Mouse (Mus musculus): ENCODE data around the gene Knstrn.

The Knstrn gene

DNA sequence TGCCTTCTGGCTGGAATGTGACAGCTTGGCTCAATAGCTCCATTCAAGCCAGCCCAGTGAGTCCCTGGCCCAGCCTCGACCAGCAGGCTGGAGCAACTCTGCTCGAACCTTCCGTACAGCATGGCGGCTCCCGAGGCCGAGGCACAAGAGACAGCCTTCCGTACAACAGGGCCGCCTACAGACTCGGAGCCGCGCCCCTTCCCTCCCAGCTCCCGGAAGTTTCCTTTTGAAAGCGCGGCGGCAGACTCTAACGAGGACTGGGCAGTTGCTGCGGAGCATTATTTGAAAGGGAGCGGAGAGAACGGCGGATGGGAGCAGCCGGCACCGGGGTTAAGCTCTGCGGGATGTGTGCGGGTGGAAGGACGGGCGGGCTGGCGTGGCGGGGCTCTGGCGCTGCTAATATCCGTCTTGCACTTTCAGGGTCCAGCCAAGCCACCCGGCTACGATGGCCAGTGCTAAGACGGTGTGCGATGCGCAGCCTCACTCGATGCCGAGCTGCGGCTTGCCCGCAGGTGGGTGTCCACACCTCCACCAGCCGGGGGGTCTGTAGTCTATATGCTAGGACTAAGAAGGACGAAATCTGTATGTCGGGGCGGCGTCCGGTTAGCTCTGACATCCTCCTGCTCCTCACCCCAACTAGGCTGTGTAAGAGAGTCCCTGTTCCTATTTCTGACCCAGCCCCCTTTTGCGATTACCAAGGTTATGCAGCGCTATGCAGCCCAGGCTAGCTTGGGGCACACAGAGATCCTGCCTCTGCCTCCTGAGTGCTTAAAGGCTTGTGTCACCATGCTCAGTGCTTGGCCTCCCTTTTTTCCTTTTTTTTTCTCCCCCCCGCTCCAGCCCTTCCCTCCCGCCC is at the start of gene Knstrn:
Gene Knstrn, plus strand, starts transcription at position 23 of the 856 bp plus-strand sequence.
- peak; percentile 88 for DNase-seq (ENCODE audit: low spot score)

DNA sequence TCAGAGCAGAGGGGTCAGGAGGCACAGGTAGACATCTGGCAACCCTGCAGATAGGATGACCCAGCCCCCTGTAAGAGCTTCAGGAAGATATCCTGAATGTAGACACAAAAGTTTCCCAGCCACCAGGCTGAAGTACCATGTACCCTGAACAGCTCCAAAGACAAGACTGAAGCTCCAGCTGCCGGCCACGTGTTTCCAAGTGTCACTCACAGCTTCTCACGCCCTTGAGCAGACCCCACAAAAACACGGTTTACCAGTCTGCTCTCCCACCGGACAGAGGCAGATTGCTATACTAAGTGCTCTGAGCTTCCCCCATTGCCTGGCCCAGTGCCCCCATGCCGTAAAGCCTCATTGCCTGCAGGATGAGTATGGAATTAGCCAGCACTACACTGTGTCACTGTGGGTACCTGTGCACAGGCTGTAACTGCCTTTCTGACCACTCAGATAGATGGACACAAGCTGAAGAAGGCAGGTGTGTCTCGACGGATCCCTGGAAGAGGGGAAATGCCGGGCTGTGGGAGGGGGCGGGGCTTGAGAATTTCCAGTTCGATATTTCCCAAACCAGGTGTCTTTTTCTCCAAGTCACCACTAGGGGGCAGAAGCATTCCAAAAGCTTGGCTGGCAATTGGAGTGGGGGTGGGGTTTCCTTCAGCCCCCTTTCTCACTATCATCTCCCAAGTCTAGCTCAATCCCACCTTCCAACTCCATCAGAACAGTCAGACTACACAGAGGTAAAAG is 49.5 kb upstream of the Knstrn start:
- peak; percentile 29 for DNase-seq (ENCODE audit: low spot score)

DNA sequence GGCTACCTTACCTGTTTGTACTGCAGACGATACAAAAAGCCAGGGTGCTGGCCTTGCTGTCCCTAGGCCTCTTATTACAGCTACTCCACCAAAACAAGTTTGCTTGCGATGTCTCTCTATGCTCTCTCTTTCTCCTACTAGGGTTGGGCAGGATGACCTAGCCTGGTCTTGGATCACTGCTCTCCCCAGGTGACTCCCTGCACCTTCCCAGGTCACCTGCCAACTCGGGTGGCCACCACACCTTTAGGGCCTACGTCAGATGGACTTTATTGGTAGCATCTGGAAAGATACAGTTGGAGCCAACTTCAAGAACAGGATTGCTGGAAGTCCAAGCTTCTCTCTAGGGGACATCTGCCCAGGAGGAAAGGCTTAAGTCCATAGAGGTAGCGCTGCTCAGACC is 48.9 kb upstream of the Knstrn start:
- DNase-seq (ENCODE audit: low spot score) = no peak

DNA sequence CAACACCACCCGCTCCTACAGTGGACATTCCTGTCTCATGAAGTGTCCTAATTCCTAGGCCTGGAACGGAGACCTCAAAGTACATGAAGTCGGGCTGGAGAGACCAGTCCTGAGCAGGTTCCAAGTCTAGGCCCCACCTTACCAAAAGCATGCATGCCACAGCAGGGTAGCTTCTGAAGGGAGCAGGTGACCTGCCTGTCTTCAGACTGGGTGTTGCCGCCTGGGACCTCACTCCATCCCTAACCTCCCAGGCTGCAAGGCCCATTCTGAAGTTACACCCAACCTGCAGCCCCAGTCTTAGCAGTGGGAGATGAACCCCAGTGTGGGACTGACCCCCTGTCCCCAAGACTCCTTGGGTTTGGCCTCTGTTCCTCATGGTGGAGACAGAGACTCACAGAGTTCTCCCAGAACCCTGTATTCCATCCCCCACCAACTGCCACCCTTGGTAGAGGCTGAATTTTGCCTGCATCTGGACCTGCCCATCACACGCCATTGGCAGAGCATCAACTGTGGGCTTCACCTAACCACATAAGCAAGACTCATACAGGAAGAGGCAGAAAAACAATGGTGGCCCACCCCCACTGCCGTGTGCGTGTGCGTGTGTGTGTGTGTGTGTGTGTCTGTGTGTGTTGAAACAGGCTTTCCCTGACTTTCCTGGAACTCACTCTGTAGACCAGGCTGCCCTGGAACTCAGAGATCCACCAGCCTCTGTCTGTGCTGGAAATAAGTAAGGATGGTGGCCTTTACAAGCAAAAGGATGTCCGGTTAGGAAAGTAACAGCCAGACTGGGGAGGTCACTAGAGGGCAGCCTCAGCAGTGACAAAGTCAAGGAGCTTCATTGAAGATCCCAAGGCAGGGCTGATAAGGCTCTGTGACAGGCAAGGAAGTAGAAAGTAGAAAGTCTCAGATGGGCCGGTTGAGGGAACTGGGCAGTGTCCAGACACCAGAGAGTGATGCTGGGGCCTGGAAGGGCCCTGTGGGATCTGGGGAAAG is 47.5 kb upstream of the Knstrn start:
- no peak for DNase-seq (ENCODE audit: low spot score)

DNA sequence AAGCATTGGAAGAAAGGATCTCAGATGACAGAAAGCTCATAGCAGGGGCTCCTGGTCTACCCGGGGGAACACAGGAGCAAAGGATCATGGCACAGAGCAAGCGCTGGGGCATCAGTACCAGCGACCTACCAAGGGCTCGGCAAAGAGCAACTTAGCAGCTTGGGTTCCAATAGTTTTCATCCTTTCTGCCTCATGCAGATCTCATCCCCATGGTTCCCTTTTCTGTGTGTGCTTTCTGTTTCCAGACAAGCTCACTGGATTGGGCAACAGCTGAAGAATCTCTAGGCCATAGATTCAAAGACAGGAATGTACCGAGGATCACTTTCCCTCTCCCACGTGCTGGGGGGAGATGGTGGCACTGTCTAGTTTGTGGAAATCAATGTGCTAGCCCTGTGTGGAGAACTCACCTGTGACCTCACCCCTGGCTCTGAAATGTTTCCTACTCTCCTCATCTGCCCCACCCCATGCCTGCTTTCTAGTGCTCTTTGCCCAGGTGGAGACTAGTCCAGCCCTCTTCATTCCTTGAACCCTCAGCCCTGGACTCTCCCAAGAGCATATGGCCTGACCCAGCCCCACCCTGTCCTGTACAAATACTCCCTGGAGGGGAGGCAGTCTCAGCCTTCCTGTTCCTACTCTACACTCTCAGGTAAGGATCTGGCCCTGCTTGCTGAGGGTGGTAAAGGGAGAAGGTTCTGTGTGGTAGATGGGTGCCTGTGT is 41.5 kb upstream of the Knstrn start, which contains the start of gene Phgr1:
Gene Phgr1, plus strand, starts transcription at position 612 of the 717 bp plus-strand sequence.
- DNase-seq (ENCODE audit: low spot score) = no peak

DNA sequence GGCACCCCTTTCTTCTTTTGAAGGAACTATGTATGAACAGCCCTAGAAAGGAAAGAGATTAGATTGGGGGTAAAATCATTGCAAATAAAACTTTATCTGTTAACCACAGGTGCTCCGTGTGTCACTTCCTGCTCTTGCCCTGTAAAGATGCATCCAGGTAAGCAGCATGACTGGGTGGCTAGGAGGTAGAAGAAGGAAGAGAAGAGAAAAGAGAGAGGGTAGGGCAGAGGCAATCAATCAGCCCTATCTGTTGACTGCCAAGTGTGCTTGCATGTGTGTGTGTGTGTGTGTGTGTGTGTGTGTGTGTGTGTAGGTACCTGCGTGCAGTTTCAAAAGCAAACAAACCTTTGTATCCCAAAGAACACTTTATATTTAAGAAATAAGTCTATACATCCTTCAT is 39.3 kb upstream of the Knstrn start:
- no peak for DNase-seq (ENCODE audit: low spot score)

DNA sequence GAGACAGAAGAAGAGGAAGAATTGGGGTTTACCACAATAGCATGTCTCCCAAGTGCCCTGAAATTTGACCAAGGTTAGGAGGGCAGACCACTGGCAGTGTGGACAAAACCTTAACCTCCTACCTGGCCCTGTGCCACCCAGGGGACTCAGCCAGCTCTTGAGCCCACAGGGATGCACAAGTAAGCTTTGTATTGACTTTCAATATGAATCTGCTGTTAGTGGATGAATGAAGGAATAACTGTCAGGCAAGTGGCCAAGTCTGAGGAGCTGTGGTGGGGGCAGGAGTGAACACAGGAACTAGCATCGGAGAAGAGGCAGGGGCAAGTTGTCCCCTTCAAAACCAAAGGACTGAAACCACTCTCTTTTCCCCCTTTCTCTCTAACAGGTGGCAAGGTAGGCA is 38.4 kb upstream of the Knstrn start:
- DNase-seq (ENCODE audit: low spot score) = no peak

DNA sequence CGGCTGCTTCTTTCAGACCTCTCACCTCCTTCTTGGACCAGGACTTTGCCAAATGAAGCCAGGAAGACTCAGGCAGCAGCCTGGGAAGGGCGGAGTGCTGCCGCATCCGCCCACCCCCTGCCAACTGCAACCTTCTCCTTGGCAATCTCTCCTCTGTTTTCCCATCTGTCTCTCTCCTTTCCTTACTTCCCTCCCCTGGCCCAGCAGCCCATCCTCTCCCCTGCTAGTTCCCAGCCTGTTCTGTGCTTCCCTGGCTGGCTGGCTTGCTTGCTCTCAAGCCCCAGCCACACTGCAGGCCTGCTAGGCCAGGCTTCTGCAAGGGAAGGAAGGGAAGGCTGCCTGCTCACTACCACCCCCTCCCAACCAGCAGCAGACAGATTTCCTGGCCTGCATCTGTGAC is 38.0 kb upstream of the Knstrn start:
- no peak for DNase-seq (ENCODE audit: low spot score)

DNA sequence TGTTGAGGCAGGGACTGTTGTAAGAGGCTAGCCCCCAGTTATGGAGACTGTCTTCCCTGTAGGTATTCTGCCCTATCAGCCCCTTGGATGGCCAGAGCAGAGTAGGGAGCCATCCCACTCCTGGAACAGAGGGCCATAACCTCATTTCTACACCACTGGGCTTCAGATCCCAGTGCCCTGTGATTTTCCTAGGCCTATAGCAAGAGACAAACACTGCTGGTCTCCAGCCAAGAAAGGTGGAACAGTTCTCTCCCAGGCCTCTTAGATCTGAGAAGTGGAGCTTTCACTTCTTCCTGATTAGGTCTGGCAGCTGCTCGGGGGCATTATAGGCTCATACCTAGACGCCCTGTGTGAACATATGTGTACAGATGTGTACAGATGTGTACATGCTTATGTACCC is 37.5 kb upstream of the Knstrn start:
- no peak for DNase-seq (ENCODE audit: low spot score)

DNA sequence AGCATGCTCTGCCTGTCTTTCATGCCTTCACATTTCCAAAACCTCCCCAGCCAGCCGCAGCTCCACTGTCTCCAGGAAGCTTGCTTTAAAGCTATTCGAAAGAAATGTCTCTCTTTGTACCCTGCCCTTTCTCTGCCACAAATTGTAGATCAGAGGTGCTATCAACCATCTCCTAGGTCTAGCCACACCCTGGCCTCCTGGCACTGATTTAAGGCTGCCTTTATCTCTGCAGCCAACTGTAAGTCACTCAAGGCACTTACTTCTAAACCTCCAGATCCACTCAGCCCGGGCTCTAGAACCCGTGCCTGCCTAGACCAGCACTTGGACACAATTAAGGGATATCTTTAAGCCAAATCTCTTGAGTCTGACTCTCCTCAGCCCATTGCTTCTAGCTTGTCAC is 35.4 kb upstream of the Knstrn start:
- DNase-seq (ENCODE audit: low spot score) = no peak

DNA sequence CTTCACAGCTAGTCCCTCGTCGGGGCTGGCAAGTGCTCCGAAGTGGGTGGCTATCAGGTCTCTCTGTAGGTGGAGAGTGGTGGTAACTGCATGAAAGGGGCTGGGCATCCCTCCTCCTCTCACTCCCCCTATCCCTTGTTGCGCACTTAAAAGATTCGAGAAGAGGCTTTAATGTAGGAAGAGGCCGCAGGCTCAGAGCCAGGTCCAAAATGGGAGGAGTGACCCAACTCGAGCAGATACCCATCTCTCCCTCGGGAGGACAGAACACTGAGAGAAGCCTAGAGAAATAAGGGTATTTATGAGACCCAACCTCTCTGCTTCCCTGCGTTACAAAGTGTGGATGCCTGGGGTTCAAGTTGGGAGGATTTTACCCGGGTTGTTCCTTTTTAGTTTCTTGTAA is 34.7 kb upstream of the Knstrn start:
- no peak for DNase-seq (ENCODE audit: low spot score)

DNA sequence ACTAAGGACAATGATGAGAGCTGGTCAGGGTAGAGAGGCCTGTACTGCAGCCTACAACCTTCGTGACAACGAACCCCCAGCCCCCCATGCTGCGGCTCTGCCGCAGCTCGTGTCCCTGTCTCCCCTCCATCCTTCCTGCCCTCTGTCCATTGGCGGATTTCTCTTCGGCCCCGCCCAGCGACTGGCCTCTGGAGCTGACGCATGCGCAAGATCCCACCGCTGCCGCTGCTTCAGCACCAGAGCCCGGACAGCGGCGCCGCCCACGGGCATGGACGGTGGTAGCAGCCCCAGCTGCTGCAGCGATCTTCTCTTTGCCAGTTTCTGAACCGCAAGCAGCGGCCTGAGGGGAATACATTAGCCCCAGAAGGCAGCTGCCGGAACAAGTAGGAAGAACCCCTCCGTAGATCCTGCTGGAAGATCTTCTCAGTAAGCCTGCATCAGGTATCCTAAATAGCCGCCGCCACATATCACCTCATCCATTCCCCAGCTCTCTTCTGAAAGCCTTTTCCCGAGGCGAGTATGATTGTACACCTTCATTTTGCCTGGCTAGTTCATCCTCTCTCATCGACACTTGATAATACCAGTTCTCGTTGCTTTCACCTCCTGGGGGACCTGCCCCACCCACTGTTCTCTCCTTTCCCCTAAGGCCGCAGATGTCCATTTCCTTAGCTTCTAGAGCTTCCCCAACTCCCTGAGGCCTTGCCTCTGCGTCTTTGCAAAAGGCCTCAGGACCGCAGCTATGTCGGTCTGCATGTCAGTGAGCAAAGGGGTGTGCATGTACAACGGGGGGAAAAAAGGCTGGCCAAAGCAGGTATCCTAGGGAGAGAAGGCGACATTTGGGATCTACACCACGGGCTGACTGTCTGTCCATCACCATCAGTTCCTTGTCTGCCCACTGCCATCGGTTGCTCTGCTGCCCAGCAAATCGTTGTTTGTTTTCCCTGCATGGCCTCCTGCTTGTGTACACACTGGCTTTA is 34.0 kb upstream of the Knstrn start, which contains the start of gene Disp2:
Gene Disp2, plus strand, starts transcription at position 216 of the 977 bp plus-strand sequence.
- peak; percentile 69 for DNase-seq (ENCODE audit: low spot score)

DNA sequence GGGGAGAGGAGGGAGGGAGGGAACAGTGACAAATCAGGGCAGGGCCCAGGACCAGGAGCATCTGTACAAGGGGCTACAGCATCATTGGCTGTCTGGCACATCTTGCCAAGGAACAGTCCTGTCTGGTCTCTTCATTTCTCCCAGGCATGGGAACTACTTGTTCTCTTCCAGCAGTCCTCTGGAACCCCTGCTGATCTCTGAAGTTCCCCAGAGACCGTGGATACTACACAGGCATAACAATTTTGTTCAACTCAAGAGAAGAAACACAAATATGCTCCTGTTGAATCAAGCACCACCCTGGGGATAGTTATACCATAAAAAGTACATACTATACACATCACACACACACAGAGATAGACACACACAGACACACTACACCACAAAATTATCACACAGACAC is 32.7 kb upstream of the Knstrn start:
- DNase-seq (ENCODE audit: low spot score) = no peak

DNA sequence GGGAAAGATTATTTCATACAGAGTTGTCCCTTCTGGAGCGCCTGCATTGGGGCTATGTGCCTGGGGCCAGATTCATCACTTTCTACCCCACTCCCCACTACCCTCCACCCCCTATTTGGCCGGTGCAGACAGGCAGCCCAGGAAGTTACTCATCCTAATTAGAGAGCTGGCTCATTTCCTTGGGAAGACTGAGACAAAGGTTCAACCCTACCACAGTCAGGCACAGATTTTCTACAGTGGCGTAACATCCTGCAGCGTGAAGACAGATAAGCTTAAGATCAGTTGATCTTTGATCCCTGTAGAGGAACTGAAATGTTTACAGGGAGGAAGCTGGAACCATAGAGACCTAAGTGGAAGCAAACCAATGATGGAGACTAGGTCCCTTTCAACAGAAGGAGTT is 31.5 kb upstream of the Knstrn start:
- DNase-seq (ENCODE audit: low spot score) = no peak

DNA sequence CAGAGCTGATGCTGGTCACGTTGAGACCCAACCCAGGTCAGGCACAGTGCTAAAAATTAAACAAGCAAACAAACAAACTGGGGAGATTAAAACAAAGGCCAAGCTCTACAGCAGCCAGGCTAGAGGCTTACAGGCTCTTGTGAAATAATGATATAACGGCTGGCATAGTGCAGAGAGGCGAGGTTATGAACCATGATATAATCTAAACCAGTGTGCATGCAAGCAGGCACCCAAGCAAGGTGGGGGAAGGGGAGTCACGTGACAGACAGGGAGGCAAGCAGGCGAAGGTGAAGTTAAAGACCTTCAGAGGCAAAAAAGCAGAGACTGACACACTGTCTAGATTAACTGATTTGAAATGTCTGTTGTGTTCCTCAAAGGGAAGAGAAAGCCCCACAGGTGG is 30.7 kb upstream of the Knstrn start:
- no peak for DNase-seq (ENCODE audit: low spot score)

DNA sequence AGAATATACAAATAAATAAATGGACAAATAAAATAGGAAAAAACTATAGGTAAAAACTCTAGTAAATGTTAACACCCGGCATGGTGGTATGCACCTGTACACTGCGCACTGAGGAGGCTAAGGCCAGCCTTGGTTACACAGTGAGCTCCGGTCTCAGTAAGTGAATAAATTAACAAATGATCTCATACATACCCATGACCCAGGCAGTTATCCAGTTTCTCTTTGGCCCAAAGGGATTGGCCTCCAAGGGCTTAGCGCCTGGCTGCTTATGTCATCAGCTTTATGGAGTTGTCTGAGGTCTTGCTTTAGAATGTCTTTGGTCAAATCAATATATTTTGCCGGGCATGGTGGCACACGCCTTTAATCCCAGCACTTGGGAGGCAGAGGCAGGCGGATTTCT is 30.1 kb upstream of the Knstrn start:
- DNase-seq (ENCODE audit: low spot score) = no peak

DNA sequence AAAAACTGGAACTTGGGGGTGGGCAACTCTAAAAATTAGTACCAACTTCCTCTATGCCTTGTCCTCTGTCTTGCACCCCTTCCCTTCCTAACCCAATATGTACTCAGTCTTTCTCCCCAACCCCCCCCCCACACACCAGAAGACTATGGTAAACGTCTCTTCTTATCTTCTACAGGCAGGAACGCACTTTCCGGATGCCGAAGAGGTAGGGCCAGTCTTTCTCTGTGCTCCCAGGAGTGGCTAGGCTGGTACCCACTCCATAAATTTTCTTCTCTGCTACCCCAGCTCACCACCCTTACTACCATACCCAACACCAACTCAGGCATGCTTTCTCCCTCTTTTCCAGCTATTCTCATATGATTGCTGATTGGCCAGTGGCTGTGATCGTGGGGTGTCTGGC is 27.3 kb upstream of the Knstrn start:
- DNase-seq (ENCODE audit: low spot score) = no peak

DNA sequence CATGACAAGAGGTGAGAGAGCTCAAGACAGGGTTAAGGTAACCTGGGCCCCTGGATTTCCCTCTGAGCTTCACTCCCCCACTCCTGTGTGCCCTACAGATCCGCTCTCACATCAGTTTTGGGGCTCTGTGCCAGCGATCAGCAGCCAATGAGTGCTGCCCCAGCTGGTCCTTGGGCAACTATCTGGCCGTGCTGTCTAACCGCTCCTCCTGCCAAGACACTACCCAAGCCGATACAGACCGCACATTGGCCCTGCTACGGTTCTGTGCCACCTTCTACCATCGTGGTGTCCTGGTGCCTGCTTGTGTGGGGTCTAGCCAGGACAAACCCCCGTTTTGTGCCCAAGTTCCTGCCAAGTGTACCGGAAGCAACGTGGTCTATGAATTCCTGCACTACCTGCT is 24.3 kb upstream of the Knstrn start:
- DNase-seq (ENCODE audit: low spot score) = no peak

DNA sequence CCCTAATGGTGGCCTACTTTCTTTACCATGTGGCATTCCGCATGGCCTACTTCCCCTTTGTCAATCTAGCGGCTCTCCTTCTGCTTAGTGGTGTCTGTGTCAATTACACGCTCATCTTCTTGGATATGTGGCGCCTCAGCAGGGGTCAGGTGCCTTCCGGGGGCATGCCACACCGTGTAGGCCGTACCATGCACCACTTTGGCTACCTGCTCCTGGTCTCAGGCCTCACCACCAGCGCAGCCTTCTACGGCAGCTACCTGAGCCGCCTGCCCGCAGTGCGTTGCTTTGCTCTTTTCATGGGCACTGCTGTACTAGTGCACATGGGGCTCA is 23.6 kb upstream of the Knstrn start:
- DNase-seq (ENCODE audit: low spot score) = no peak
